Mouse (Mus musculus) C2C12 (cell line): ENCODE measurements at regions not wholly inside any gene's neighbourhood (a gene's known extent, or its start where the extent isn't known, plus 50 kb on each side); places are given as distances from the start of the nearest gene placed in this dataset.

Experiments
- CTCF ChIP-seq: IDR thresholded peaks from one replicate; pipeline ENCODE4 v1.5.1; 2011; ENCODE audit not compliant: control insufficient read depth, insufficient read depth, insufficient read length
- USF1 ChIP-seq: IDR thresholded peaks from one replicate; pipeline ENCODE4 v1.6.1; 2011; ENCODE audit warnings: low read depth, mild to moderate bottlenecking, control low read depth, moderate library complexity

DNA sequence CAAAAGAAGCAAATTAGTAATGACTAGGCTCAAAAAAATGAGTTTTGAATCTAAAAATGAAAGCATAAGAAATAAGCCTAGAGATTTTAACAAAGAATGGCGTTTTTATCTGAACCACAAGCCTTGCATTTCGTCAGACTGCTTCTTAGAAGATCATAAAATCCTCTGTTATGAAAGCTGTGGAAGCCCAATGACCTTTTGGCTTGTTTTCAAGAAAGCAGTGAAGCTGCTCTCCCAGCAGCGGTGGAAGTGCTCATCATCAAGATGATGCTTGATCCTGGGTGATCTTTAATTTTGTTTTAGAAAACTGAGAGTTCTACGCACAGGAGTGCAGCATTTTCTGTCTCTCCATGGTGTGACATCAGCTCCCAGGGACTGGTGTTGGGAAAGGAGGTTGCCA is 68.3 kb upstream of the Nrp1 start:
- TF ChIP-seq USF1 (no peak), CTCF (no peak)
